Comparison of ENCODE assay signal across 16 mouse cellular contexts in genomic region chr6:87970041-87970440, GRCm38 (mm10). TPM values are rescaled to one million over a fixed set of nuclear protein-coding genes. Genes with fewer than 3 reads are reported as not detected.
"Had no signal": no experiment of that assay in that cellular context is flagged by ENCODE, and none has a peak within 500 bp of the region (broad histone marks: within the 10 kb centered on the region; RNA-seq: fewer than 3 reads in every experiment).

No protein-coding gene starts in this region.

- H3K9ac ChIP-seq: neural tube, embryonic 15.5 days; stomach, embryonic 15.5 days had no signal

- H3K9me3 ChIP-seq: neural tube, embryonic 15.5 days; stomach, embryonic 15.5 days had no signal

- H3K27me3 ChIP-seq: neural tube, embryonic 15.5 days; stomach, embryonic 15.5 days had no signal

- H3K27ac ChIP-seq: neural tube, embryonic 15.5 days; stomach, embryonic 15.5 days; stomach, postnatal 0 days had no signal

- H3K36me3 ChIP-seq: neural tube, embryonic 15.5 days; stomach, embryonic 15.5 days had no signal

- H3K4me2 ChIP-seq: neural tube, embryonic 15.5 days; stomach, embryonic 15.5 days had no signal

- DNase-seq: retina, postnatal 1 day; right cerebral cortex, adult 18-20 months; right cerebral cortex, postnatal 14 days; right cerebral cortex, postnatal 25 days; right cerebral cortex, postnatal 4 days; spleen, adult 18-20 months; thymus, adult 18-20 months; thymus, adult 2 months; thymus, postnatal 14 days; thymus, postnatal 25 days; thymus, postnatal 36 days; thymus, postnatal 4 days had no signal

- H3K4me3 ChIP-seq: neural tube, embryonic 15.5 days; stomach, embryonic 15.5 days had no signal

- H3K4me1 ChIP-seq: neural tube, embryonic 15.5 days; stomach, embryonic 15.5 days had no signal

RNA-seq across cellular contexts. Expression of gene H1fx, which starts 11.4 kb away (rescaled TPM):
- total RNA-seq: neutrophil, adult 5-6 weeks had no signal
